Mouse (Mus musculus) adrenal gland (tissue): ENCODE results near the gene Mrpl36.

Source experiments
- intact Hi-C: fragments of 180-260 bp; cut with DNase I; formaldehyde crosslinking; loops from one replicate; pipeline ENCODE4 v1.15.1; 2025

Gene Mrpl36

DNA sequence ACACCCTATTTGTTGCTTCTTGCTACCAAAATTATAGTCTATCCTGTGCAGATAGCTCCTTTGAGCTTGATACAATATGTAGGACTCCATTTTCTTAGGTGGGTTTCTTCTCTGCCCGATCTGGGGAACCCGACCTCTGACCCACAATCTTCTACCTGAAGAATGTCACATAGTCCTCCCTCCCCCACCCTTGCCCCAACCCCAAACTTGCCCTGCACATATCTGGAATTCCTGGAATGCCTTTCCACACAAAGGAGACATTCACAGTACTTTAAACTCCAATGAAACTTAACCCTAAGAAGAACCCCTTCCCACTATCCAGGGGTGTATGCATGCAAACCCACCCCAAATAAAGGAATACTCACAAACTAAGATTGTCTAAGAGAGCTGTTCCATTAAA lies 17.8 kb downstream of the Mrpl36 start:
- intact Hi-C loops, result no loop called here

DNA sequence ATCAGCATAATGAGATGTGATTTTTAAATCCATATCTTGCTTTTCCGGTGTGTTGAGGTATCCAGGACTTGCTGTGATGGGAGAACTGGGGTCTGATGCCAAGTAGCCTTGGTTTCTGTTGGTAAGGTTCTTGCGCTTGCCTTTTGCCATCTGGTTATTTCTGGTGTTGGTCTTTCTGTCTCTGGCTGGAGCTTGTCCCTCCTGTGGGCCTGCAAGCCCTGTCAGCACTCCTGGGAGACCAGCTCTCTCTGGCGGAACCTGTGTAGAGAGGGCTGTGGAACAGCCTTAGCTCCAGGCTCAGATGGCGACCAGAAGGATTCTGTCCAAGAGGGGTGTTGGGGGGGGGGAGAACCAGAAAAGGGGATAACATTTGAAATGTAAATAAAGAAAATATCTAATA lies 18.4 kb downstream of the Mrpl36 start:
- intact Hi-C loops, result no loop called here

DNA sequence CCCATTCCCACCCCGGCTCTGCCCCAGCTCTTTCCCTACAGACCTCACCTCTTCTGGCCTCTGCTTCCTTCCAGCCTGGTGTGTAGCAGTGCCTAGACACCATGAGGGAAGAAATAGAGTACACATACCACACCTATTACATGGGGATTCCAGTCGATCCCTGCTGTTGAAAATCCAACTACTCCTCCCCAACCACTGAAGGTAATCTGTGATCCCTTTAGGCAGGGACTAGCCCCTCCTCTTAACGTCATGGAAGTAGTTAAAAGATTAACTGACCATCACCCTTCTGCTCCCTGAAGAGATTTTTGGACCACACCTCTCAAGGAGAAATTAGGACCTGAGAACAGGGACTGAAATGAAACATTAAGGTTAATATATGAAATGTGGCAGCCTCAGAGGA lies 18.9 kb downstream of the Mrpl36 start:
- intact Hi-C loops, result no loop called here

DNA sequence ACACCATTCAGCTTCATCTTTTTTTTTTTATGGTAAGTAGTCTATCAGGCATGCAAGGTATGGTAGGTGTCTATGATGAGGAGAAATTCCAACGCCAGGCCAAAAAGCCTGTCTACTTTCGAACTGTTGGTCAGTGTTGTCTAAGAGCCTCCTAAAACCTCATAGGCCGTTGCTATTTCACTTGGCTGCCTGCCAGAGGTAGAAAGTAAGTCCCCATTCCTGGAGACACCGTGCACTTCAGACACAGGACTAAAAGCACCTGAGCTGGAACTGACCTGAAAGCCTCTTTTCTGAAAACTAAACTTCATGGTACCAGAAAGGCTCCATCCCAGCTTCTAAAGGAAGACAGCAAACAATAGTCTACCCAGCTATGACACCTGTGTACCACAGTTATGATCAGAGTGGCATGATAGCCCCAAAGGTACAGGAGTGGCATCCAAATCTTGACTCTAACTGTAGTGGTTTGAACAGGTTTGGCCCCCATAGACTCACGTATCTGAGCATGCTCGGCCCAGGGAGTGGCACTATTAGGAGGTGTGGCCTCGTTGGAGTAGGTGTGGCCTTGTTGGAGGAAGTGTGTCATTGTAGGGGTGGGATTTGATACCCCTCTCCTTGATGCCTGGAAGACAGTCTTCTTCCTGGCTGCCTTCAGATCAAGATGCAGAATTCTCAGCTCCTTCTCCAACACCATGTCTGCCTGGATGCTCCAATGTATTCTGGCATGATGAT lies 19.8 kb downstream of the Mrpl36 start:
- intact Hi-C loops, result no loop called here

DNA sequence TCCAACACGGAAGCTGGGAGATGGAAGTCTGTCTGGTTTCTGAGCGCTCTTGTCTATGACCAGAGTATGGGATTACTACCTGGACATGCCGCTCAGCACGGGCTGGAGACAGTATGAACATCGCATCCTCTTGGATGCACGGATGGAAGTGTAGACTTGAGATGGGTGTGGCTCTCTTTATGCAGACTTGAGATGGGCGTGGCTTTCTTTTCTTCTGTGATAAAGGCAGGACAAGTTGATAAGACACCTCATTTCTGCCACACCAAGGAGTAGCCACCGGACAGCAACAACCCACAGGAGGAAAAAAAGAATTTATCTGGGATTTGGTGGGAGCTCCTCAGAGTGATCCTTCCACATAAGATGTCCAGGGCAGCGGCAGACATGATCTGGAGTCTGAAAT lies 22.4 kb downstream of the Mrpl36 start:
- intact Hi-C loops, result loop anchor here (5.0 kb wide), 1 partner anchor 188 kb away; no protein-coding TSS in a partner anchor

DNA sequence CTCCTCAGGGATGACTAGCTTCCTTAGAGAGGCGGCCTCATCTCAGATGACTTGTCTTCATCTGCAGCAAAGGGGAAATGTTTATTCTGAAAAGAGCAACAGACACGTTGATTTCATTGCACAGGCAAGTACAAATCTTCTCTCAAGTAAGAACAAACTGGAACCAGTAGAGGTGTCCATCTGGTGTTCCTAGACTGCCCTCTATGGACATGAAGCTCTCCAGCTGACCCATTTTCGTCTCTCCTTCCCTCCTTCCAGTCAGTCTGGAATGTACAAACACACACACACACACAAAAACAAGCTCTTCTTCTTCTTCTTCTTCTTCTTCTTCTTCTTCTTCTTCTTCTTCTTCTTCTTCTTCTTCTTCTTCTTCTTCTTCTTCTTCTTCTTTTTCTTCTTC lies 23.6 kb downstream of the Mrpl36 start:
- intact Hi-C loops, result loop anchor here (5.0 kb wide), 1 partner anchor 190 kb away; no protein-coding TSS in a partner anchor

DNA sequence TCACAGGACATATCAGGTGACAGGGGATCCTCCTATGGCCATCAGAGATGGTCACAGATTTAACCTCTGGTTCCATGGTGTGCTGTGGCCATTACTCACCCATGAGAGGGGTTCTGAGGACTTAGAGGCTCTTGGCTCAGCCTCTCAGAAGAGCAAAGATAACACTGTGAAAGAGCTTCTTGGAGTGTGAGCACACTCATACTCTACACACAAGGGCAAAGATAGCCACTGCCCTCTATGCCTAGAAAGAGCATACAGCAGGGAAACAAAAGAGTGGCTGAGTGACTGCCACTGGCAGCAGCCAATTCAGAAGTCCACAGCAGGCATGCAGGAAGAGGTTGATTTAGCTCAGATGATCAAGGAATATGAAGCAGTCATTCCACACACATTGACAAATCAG lies 24.2 kb downstream of the Mrpl36 start:
- intact Hi-C loops, result loop anchor here (5.0 kb wide), 1 partner anchor 190 kb away; no protein-coding TSS in a partner anchor

DNA sequence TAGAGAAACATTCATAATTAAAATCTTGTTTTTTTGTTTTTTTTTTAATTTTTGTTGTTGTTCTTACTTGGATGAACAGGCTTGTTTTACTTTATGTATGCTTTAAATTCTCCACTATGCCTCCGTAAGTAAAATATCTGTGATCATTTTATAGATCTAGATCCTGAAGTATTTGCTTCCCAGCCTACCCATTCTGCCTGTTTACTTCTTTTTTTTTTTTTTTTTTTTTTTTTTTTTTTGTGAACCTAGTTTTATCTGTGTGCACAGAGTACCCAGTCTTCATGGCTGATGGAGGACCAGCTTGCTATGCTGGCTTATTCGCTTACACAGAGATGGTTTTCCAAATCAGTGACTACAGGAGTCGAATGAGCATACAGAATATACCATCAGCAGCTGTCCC lies 28.8 kb downstream of the Mrpl36 start:
- intact Hi-C loops, result no loop called here

DNA sequence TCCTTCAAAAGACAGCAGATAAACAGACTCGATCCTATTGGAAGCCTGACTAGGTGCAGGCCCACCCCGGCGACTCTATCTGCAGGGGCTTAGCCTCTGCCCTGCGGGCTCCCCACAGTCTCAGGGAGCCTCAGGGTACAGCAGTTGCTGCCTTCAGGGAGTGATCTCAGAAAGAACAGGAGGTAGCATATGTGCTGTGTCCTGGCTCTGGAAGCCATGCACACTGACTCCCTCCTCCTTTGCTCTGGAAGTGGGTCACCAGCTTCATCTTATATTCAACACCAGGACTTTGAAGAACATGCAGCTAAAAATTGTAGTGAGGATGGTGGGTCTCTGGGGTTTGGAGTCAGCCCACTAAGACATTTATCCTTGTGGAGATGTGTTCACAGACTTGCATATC lies 45.1 kb downstream of the Mrpl36 start:
- intact Hi-C loops, result no loop called here

DNA sequence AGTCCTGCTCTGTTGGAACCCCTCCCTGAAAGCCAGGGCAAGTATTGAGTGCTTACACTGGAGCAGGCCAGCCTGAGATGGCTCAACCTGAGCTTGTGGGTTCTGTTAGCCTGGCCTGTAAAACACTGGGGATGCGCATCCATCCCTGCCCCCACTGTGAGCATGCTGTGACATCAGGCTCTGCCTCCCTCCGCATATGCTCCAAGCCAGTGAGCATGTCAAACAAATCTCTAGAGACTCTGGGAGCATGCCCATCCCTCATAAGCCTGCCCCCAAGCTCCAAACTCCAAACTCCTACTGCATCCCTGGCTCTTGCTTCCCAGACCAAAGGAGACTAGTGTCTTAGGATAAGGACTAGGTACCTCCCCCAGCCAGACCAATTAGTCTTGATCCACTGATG lies 46.3 kb downstream of the Mrpl36 start:
- intact Hi-C loops, result no loop called here

DNA sequence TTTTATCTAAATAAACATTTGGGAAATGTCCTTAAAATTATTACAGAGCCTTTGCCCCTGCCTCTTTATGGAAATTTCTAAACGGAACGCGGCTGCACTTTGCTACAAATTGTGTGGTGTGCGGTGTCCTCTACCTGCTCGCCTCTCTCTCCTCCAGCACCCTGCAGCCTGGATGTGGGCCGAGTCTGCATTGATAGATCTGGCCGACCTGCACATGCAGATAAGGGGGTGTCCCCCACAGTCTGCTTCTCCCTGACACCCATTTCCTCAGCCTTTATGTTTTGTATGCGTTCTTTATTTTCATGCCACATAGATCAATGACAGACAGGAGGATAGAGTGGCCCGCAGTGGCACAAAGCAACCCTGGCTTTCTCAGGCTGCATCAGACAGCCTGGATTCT lies 49.3 kb downstream of the Mrpl36 start:
- intact Hi-C loops, result no loop called here
